Mouse (Mus musculus) layer of hippocampus, postnatal 36 days (tissue): ENCODE results near the gene Dnal1. TPM values are rescaled to one million over a fixed set of nuclear protein-coding genes. Genes with fewer than 3 reads are reported as not detected.
"Not testable (repeated sequence)": the region's sequence is repeated elsewhere in the genome, so short reads cannot be mapped to it uniquely, and the experiment has no call there.

Experiments
- DNase-seq, 2 experiments: peaks; one replicate each; pipeline ENCODE4 v3.0.0; 2022
- total RNA-seq, 2 experiments: library from RNA; stranded (reverse); gene quantifications; 2 replicates each; pipeline ENCODE4 v1.2.3; 2021

The Dnal1 gene
- 100 to 1,000 TPM; 104 to 112 TPM for total RNA-seq

DNA sequence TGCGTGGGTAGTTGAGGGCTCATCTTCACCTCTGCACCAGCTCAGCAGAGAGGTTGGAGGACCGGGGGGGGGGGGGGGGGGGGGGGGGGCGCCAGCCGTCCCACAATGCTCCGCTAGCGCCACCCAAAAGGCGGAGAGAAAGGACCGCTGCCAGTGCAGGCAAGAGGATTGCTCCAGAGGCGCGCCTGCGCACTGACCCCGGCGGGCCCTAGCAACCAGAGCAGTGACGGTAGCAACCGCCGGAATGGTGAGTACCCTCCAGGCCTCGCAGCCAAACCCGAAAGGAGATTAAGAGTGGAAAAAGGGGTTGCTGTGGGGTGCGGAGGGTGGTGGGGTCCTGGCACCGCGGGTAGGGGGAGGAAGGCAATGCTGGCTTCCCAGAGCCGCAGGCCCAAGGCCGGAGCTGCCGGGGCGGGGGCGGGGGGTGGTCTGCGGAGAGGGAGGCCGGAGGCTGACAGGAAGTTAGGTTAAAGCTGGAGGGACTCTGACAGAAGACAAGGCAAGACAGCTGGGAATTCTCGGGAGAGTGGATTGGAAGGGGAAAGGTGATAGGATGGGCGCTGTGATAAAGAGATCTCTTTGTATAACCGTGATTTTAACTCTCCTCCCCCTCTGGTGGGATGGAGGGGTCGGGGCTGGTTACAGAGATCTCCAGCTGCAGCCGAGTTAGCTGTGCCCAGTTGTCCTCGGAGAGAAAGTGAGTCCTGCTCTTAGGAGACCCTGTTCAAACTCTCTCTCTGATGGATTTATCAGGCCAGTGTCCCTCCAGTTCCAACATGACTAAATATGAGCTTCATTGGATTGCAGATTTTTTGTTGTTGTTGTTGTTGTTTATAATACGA is at the start of gene Dnal1:
Gene Dnal1 (plus strand): TSS at position 214 of the 842 bp plus-strand sequence.
- peak; percentile 86 to 87 for DNase-seq

DNA sequence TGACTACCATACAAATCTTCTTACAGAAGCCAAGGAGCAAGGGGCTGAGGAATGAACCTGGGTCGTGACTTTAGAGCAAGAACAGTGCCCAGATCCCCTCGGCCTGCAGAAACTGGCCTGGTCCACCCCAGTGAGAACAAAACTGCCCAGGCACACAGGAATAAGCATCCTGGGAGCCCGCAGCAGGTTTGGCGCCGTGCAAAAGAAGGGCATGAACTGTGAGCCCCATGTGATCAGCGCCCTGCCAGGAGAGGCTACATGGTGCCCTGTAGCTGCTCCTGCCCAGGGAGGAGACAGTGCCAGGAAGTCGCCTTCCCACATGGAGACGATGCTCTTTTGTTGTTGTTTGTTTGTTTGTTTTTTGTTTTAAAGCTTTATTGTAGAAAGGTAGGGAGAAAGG is 49.5 kb upstream of the Dnal1 start:
- DNase-seq: no peak

GRCm38 (mm10) chr12:84067752-84068151 is 46.4 kb upstream of the Dnal1 start:
- no peak for DNase-seq

DNA sequence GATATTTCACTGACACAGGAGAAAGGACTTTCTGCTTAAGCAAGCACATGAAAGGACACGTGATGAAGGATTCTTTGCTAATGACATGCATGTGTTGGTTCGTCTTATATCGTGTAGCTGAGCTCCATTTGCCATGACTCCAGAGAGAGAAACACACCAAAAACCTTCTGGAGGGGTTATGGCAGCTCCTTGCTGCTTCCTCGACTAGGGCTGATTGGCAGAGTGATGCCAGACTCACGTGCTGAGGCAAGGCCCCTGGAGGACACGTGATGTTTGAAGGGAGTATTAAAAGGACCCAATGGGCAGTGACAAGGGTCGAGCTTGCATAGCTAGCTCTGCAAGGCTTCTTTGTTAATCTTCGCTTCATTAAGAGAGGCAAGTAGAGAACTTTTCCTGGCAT is 45.9 kb upstream of the Dnal1 start:
- no peak for DNase-seq

DNA sequence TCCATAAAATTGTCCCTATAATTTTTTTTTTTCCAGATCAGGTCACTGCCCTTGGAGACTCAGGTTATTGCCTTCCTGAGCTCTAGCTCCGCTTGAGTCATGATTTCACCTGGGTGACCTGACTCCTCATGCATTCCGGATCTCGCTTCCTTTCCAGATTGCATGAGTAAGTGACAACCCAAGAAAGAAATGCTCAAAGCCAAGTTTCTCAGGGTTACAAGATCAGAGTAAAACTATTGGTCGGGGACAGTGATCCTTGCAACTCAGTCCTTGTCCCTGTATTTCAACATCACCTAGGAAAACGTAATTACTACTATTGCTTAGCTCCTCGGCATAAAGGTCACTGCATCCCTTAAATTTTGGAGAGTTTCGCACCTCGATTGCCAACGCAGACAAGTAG is 45.2 kb upstream of the Dnal1 start, which contains the start of gene Acot5:
Gene Acot5 (plus strand): TSS at position 340 of the 400 bp plus-strand sequence.
- no peak for DNase-seq

- DNase-seq: peak; percentile 30 to 47
Observed at GRCm38 (mm10) chr12:84069582-84069981, 44.6 kb upstream of the Dnal1 start.

DNA sequence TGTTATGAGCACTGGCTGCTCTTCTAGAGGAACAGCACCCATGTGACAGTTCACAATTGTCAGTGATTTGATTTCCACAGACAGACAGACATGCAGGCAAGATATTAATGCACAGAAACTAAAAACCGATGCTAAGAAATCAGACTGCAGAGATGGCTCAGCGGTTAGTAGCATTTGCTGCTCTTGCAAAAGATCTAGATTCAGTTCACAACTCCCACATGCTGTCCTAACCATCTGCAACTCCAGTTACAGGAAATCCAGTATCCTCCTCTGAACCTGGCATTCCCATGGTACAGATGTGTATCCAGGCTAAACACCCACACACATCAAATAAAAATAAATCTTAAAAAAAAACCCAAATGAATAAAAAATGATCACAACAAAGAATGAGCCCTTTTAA is 42.5 kb upstream of the Dnal1 start:
- peak; percentile 22 for DNase-seq

- no peak for DNase-seq
Observed at GRCm38 (mm10) chr12:84077371-84077990, 36.7 kb upstream of the Dnal1 start.

DNA sequence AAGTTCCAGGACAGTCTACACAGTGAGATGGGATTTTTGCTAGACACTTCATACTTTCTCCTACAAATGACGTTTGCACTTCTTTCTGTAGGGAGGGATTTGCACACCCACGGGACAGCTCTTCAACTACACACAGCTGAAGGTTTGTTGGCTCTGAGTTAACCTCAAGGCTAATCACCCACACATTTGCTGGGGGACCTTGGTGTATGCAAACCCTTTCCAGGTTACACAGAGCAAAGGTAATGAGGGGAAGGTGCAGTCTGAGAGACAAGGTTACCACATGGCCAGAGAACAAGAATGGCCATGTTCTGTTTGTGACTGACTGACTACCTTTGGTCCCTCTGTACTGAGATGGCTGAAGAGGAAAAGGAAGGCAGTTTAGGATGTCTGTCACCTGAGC is 30.3 kb upstream of the Dnal1 start:
- no peak for DNase-seq

DNA sequence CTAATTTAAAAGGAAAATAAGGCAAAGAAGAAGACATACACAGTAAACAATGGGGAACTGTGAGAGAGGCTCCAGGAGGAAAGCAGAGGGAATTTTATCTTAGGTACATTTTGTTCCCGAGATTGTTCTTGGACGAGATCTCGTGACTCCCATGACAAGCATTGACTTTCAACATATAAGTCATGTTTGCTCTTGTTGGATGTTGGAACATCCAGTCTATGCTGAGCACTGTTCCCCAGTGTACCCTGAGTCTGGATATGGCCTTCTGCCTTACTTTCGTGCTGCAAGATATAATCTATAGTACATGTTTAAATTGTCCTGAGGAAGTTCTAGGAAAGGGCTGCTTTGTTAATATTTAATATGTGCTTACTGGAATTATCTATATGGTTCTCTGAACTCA is 29.6 kb upstream of the Dnal1 start:
- DNase-seq: no peak

- not testable (repeated sequence) for DNase-seq
Observed at GRCm38 (mm10) chr12:84094666-84095065, 19.5 kb upstream of the Dnal1 start.

DNA sequence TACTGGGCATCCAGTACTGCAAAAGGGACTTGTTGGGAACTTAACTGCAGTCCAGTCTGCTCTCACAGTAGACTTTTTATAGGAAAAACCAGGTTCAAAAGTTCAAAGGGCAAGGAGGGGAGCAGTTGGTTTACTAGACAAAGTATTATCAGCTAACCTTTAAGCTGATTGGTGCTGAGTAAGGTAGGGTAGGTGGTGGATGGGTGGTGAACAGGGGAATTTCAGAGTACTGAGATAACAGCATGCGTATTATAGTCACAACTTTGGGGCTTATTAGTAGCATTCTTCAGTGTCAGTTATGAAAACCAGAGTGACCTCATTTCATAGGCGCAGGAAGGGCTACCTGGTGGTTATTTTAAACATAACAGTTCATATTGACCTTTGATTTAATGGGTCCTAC is 14.6 kb upstream of the Dnal1 start:
- DNase-seq: no peak

DNA sequence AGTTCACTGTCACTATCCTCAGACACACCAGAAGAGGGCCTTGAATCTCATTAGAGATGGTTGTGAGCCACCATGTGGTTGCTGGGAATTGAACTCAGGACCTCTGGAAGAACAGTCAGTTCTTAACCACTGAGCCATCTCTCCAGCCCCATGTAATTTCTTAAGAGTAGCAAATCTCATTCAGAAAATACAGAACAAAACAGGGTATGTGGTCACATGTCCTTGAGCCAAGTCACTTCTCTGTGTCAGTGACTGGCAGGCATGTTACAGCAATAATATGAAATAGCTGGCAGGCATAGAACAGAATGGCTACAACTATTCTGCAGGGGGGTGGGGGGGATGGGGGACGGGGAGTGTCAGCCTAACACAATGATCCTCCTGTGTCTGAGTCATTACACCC is 14.1 kb upstream of the Dnal1 start:
- DNase-seq: no peak

- DNase-seq: peak; percentile 35 to 42
Observed at GRCm38 (mm10) chr12:84100604-84101492, 13.3 kb upstream of the Dnal1 start, which contains the start of gene Acot6. Gene Acot6, plus strand, starts transcription at chr12:84100654.

DNA sequence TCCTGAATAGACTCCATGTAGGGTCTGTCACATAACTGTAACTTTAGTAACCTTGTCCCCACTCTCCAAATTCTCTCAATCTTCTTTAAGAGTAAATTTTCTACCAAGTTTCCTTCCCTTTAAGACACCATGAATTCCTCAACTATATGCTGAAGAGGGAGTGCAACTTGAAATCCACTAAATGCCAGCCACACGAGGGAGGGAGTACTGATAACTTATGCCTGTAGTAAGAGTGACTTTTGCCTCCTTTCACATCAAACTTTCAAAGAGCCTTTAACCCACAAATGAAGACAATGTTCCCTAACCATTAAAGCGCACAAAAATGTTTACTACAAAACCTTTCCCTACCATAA is 12.7 kb upstream of the Dnal1 start:
- DNase-seq: no peak

DNA sequence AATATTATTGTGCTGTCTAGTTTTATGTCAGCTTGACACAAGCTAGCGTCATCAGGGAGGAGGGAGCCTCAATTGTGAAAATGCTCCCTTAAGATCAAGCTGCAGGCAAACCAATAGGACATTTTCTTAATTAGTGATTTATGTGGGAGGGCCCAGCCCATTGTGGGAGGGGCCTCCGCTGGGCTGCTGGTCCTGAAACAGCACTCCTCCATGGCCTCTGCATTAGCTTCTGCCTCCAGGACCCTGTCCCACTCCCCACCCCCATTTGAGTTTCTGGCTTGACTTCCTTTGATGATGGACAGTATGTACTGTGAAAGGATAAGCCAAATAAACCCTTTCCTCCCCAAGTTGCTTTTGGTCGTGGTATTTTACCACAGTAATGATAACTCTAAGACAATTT is 7.2 kb upstream of the Dnal1 start:
- no peak for DNase-seq

- DNase-seq: no peak
Observed at GRCm38 (mm10) chr12:84107692-84108091, 6.5 kb upstream of the Dnal1 start.

DNA sequence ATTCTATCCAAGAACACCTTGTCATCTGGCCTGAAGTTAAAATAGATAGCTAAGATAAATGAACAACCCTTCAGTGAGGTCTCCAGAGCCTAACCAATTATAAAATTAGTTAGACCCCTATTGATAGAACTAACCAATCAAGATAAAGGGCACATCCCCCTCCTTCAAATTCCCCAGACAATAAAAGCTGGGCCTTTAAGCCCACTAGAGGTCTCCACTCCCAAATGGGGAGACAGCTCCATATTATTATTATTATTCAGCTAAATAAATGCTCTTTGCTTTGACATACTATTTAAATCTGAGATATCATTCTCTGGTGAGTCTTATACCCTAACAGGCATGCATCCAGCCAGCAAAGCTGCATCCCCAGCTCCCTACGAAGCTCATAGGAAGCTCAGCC is 4.2 kb upstream of the Dnal1 start:
- DNase-seq: no peak

- DNase-seq: no peak
Observed at GRCm38 (mm10) chr12:84110814-84111213, 3.4 kb upstream of the Dnal1 start.

- DNase-seq: no peak
Observed at GRCm38 (mm10) chr12:84113676-84114075, 490 bp upstream of the Dnal1 start.

GRCm38 (mm10) chr12:84119584-84119983 is 5.4 kb downstream of the Dnal1 start:
- DNase-seq: no peak

GRCm38 (mm10) chr12:84125892-84126291 is 11.7 kb downstream of the Dnal1 start:
- DNase-seq: no peak

DNA sequence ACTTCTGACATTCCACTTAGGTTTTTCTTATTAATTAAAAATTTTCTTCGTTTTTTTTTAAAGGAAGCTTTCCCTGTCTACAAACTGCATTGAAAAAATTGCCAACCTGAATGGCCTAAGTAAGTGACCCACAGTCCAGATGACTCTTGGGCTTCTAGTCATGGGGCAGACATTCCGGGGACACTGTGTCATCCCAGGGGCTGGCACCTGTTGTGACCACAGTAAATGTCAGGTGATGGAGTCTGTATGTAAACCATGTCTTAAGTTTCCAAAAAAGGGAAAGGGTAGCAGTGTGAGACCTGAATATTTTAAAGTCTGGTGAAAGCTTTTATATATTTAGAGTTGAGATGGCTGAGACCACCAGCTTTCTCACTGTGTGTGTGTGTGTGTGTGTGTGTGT is 12.7 kb downstream of the Dnal1 start:
- DNase-seq: no peak
